Mouse (Mus musculus): ENCODE data around the gene Lgi2.

DNA sequence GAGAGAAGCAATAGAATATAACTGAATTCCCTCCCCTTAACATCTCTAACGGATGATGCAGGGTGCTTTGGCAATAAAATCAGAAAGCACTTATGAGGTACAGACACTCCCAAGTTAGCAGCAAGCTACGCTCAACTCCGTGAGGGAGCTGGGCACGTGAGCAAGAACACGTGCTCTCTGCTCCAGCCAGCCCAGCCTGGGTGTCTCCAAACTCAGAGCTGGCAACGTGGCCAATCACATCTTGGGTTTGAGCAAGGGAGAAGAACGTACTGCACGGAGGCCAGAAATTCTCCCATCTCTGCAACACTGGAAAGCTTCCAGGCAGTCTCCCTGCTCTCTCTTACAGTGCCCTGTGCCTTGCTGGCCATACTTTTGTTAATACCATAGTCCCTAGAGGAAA, 6.0 kb downstream of the Lgi2 start:
- TF ChIP-seq CTCF (IDR thresholded peaks at IDR 0.05; ENCODE audit: extremely low read depth, insufficient read depth, low read length) (no peak), POLR2A (IDR thresholded peaks at IDR 0.05; ENCODE audit: extremely low read depth, insufficient read depth, low read length) (no peak)
